Mouse (Mus musculus) kidney, embryonic 16.5 days (tissue): ENCODE results near the gene Tnpo1. TPM values are rescaled to one million over a fixed set of nuclear protein-coding genes. Genes with fewer than 3 reads are reported as not detected.

Experiments
- ATAC-seq: fragments of 200-750 bp; cut with Nextera tagmentation; 2 replicates; pipeline ENCODE4 v1.8.0; 2017; ENCODE audit warnings: moderate TSS enrichment; ENCODE audit not compliant: low FRiP score, low TSS enrichment
- H3K27ac ChIP-seq: fragments of 300-500 bp; sonication (generic); 2 replicates; pipeline ENCODE4 v1.5.1; 2014; ENCODE audit warnings: low read length
- H3K27me3 ChIP-seq: fragments of 300-500 bp; sonication (generic); 2 replicates; pipeline ENCODE4 v1.6.1; 2014; ENCODE audit warnings: low read length, control low read depth, mixed read lengths; ENCODE audit not compliant: insufficient read depth
- H3K36me3 ChIP-seq: fragments of 300-500 bp; sonication (generic); 2 replicates; pipeline ENCODE4 v1.6.1; 2014; ENCODE audit warnings: low read length, control low read depth, mixed read lengths; ENCODE audit not compliant: insufficient read depth
- H3K4me1 ChIP-seq: fragments of 300-500 bp; sonication (generic); 2 replicates; pipeline ENCODE4 v1.6.1; 2014; ENCODE audit warnings: low read length, control low read depth, mixed read lengths; ENCODE audit not compliant: insufficient read depth
- H3K4me2 ChIP-seq: fragments of 300-500 bp; sonication (generic); replicated peaks from 2 replicates; pipeline ENCODE4 v1.6.1; 2014; ENCODE audit warnings: low read depth, low read length
- H3K4me3 ChIP-seq: fragments of 300-500 bp; sonication (generic); 2 replicates; pipeline ENCODE4 v1.5.1; 2014; ENCODE audit warnings: mild to moderate bottlenecking, low read length
- H3K9ac ChIP-seq: fragments of 300-500 bp; sonication (generic); replicated peaks from 2 replicates; pipeline ENCODE4 v1.6.1; 2014; ENCODE audit warnings: low read length
- H3K9me3 ChIP-seq: fragments of 300-500 bp; sonication (generic); 2 replicates; pipeline ENCODE4 v1.6.1; 2016; ENCODE audit warnings: low read length, control low read depth
- WGBS: fragments of 180-500 bp; shearing (Covaris S2); extraction: QIAGEN DNeasy Blood & Tissue Kit; methylation state at CpG from one replicate; pipeline ENCODE4 v1.1.7; 2014; 5-methylcytosine and 5-hydroxymethylcytosine counted together
- polyA plus RNA-seq: library from polyadenylated mRNA; unstranded; fragments of >200 nt; fragmentation: Nextera tagmentation; extraction: Ambion mirVana; gene quantifications from 2 replicates; pipeline ENCODE4 v1.2.1, GENCODE M21; 2015

Gene Tnpo1
- polyA plus RNA-seq, 1 experiment from 2014 or later = 65.4 TPM

GRCm38 (mm10) chr13:98803699-98804098 lies 122.5 kb downstream of the Tnpo1 start:
- peak overlapping the region; percentile 20; the same call in 1 of the 2 replicates for H3K27ac ChIP-seq
- no peak overlapping the region for H3K4me3 ChIP-seq
- no peak overlapping the region for H3K9ac ChIP-seq
- no peaks in the 10 kb centered on the region for H3K4me1 ChIP-seq
- H3K27me3 ChIP-seq = no peaks in the 10 kb centered on the region
- H3K36me3 ChIP-seq = peaks cover 45% of the 10 kb centered on the region
- peaks cover 11% of the 10 kb centered on the region for H3K9me3 ChIP-seq
- WGBS = 76% methylated on average over 4 of the region's 4 CpGs
- no peak for ATAC-seq
- H3K4me2 ChIP-seq = no peak overlapping the region

DNA sequence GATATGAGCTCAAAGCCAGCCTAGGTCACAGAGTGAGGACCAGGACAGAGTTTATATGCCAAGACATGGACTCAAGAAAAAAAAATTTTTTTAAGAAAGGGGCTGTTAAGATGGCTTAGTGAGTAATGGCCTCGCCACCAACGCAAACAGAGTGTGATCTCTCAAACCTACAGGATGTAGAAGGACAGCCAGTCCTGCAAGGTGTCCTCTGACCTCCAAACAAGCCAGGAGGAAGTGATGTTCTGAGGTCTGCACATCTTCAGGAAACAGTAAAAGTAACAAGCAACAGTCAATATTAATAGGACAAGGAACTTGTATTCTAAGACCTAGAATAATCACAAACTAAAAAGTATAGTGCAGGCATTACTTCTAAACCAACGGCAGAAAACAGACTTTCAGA lies 123.2 kb downstream of the Tnpo1 start:
- Histone ChIP-seq H3K36me3 (peaks cover 47% of the 10 kb centered on the region), H3K9ac (no peak overlapping the region), H3K27ac (no peak overlapping the region), H3K4me2 (no peak overlapping the region), H3K9me3 (peaks cover 11% of the 10 kb centered on the region), H3K4me1 (no peaks in the 10 kb centered on the region), H3K4me3 (no peak overlapping the region), H3K27me3 (no peaks in the 10 kb centered on the region)
- WGBS = 79% methylated on average over 3 of the region's 3 CpGs
- no peak for ATAC-seq

GRCm38 (mm10) chr13:98795511-98795910 lies 130.7 kb downstream of the Tnpo1 start:
- Histone ChIP-seq H3K27me3 (no peaks in the 10 kb centered on the region), H3K9me3 (peaks cover 6% of the 10 kb centered on the region), H3K4me2 (no peak overlapping the region), H3K4me1 (no peaks in the 10 kb centered on the region), H3K36me3 (peaks cover 41% of the 10 kb centered on the region), H3K4me3 (no peak overlapping the region), H3K9ac (no peak overlapping the region), H3K27ac (no peak overlapping the region)
- ATAC-seq = no peak
- WGBS = 94% methylated on average over 3 of the region's 3 CpGs

GRCm38 (mm10) chr13:98792864-98793263 lies 133.3 kb downstream of the Tnpo1 start:
- no peak overlapping the region for H3K4me3 ChIP-seq
- H3K27me3 ChIP-seq = no peaks in the 10 kb centered on the region
- H3K9ac ChIP-seq = no peak overlapping the region
- H3K4me1 ChIP-seq = no peaks in the 10 kb centered on the region
- H3K9me3 ChIP-seq = no peaks in the 10 kb centered on the region
- no peak for ATAC-seq
- peaks cover 26% of the 10 kb centered on the region for H3K36me3 ChIP-seq
- no peak overlapping the region for H3K4me2 ChIP-seq
- WGBS = 97% methylated on average over 1 of the region's 1 CpGs
- H3K27ac ChIP-seq = no peak overlapping the region

DNA sequence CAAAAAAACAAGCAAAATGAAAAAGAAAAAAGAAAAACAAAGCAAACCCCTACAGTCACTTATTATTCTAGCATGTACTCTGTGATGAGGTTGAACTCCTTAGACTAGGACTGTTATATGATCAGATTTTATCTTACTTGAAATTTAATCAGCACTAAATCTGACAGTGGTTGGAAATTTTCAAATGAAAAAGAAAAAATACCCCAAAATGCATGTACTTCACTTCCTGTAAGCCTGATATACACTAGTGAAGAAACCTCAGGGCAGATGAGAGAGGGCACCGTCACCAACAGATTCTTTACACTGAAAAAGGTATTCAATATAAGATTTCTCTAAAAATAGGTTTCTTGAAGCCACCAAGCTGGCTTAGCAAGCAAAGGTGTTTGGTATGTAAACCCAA lies 134.5 kb downstream of the Tnpo1 start:
- whole genome bisulfite sequencing = 86% methylated on average over 1 of the region's 1 CpGs
- no peaks in the 10 kb centered on the region for H3K27me3 ChIP-seq
- no peaks in the 10 kb centered on the region for H3K9me3 ChIP-seq
- ATAC-seq = no peak
- H3K36me3 ChIP-seq = peaks cover 18% of the 10 kb centered on the region
- H3K4me3 ChIP-seq = no peak overlapping the region
- no peak overlapping the region for H3K27ac ChIP-seq
- no peak overlapping the region for H3K9ac ChIP-seq
- H3K4me2 ChIP-seq = no peak overlapping the region
- H3K4me1 ChIP-seq = no peaks in the 10 kb centered on the region

Other genes starting within 250 kb of the Tnpo1 start
- 9.0 and 10.5 TPM in 2 replicates for gene Tmem171, start 231.6 kb downstream of the Tnpo1 start, polyA plus RNA-seq
- 37.5 and 44.7 TPM in 2 replicates for gene Fcho2, start 110.9 kb downstream of the Tnpo1 start, polyA plus RNA-seq
- gene 1700024P04Rik, start 58.2 kb upstream of the Tnpo1 start, polyA plus RNA-seq = not detected in 2 replicates